In genomic region chr15:97420292-97420691, GRCm38 (mm10) we compare ENCODE assay signal across 17 mouse cellular contexts.
"Had no signal": no experiment of that assay in that cellular context is flagged by ENCODE, and none has a peak within 500 bp of the region (broad histone marks: within the 10 kb centered on the region; RNA-seq: fewer than 3 reads in every experiment).

No protein-coding gene starts in this region.

- H3K4me2 ChIP-seq: lung, embryonic 14.5 days; midbrain, embryonic 11.5 days; neural tube, embryonic 12.5 days; stomach, embryonic 15.5 days had no signal

- H3K9ac ChIP-seq: lung, embryonic 14.5 days; neural tube, embryonic 12.5 days; stomach, embryonic 15.5 days had no signal

- H3K36me3 ChIP-seq: neural tube, embryonic 12.5 days; stomach, embryonic 15.5 days had no signal

- ATAC-seq: midbrain, embryonic 16.5 days had no signal

- H3K4me1 ChIP-seq: neural tube, embryonic 12.5 days; stomach, embryonic 15.5 days had no signal

- H3K4me3 ChIP-seq: megakaryocyte, embryonic 14.5 days; myocyte; neural tube, embryonic 12.5 days; stomach, embryonic 15.5 days had no signal

- H3K9me3 ChIP-seq: neural tube, embryonic 12.5 days; stomach, embryonic 15.5 days had no signal

- DNase-seq: lung, adult 18-20 months; lung, embryonic 14.5 days; lung, postnatal 14 days; lung, postnatal 36 days; midbrain, embryonic 14.5 days; right cerebral cortex, postnatal 14 days; thymus, adult 2 months; thymus, postnatal 25 days; thymus, postnatal 4 days had no signal

- H3K27ac ChIP-seq: macrophage; neural tube, embryonic 12.5 days; stomach, embryonic 15.5 days; stomach, postnatal 0 days had no signal

- H3K27me3 ChIP-seq: megakaryocyte, embryonic 14.5 days; neural tube, embryonic 12.5 days; stomach, embryonic 15.5 days had no signal
